Mouse (Mus musculus): ENCODE measurements around the gene Aida.
"Not testable (repeated sequence)": the region's sequence is repeated elsewhere in the genome, so short reads cannot be mapped to it uniquely, and the experiment has no call there.

- not testable (repeated sequence) for TF ChIP-seq CTCF, EP300 (IDR thresholded peaks at IDR 0.05; ENCODE audit: low read depth)
Measured at GRCm38 (mm10) chr1:183342902-183343301, 46.5 kb downstream of the Aida start.

Data from liver, embryonic 14.5 days (tissue).